Mouse (Mus musculus) kidney, postnatal 0 days (tissue): Measurements from ENCODE around the gene Gm37240. TPM values are rescaled to one million over a fixed set of nuclear protein-coding genes. Genes with fewer than 3 reads are reported as not detected.
"Not testable (repeated sequence)": the region's sequence is repeated elsewhere in the genome, so short reads cannot be mapped to it uniquely, and the experiment has no call there.

Experiments
- ATAC-seq: fragments of 200-750 bp; cut with Nextera tagmentation; replicated peaks from 2 replicates; pipeline ENCODE4 v1.8.0; 2017; ENCODE audit warnings: low read depth, moderate number of reproducible peaks, moderate TSS enrichment, moderate library complexity; ENCODE audit not compliant: low FRiP score
- DNase-seq: peaks from one replicate; pipeline ENCODE4 v3.0.0-alpha.2; 2016; ENCODE audit warnings: low spot score
- H3K27ac ChIP-seq: fragments of 300-500 bp; sonication (generic); 2 replicates; pipeline ENCODE4 v1.5.1; 2014; ENCODE audit warnings: mild to moderate bottlenecking
- H3K27me3 ChIP-seq: fragments of 300-500 bp; sonication (generic); 2 replicates; pipeline ENCODE4 v1.6.1; 2014; ENCODE audit warnings: low read length, mixed read lengths; ENCODE audit not compliant: insufficient read depth
- H3K36me3 ChIP-seq: fragments of 300-500 bp; sonication (generic); 2 replicates; pipeline ENCODE4 v1.6.1; 2014; ENCODE audit warnings: low read length, mixed read lengths; ENCODE audit not compliant: insufficient read depth
- H3K4me1 ChIP-seq: fragments of 300-500 bp; sonication (generic); replicated peaks from 2 replicates; pipeline ENCODE4 v1.6.1; 2014; ENCODE audit warnings: antibody characterized with exemption, low read length, mixed read lengths; ENCODE audit not compliant: insufficient read depth
- H3K4me2 ChIP-seq: fragments of 300-500 bp; sonication (generic); 2 replicates; pipeline ENCODE4 v1.6.1; 2014; ENCODE audit warnings: mild to moderate bottlenecking, low read length, moderate library complexity, mixed read lengths
- H3K4me3 ChIP-seq: fragments of 300-500 bp; sonication (generic); replicated peaks from 2 replicates; pipeline ENCODE4 v1.5.1; 2014; ENCODE audit warnings: low read depth, low read length
- H3K9ac ChIP-seq: fragments of 300-500 bp; sonication (generic); 2 replicates; pipeline ENCODE4 v1.6.1; 2014; ENCODE audit warnings: low read depth, low read length
- H3K9me3 ChIP-seq: fragments of 300-500 bp; sonication (generic); replicated peaks from 2 replicates; pipeline ENCODE4 v1.6.1; 2016; ENCODE audit warnings: low read length, inconsistent platforms, mixed read lengths
- CTCF ChIP-seq: IDR thresholded peaks from 2 replicates; pipeline ENCODE4 v1.5.1; 2016; ENCODE audit warnings: antibody characterized with exemption, low read depth, mild to moderate bottlenecking, moderate library complexity
- WGBS: fragments of 180-500 bp; shearing (Covaris S2); extraction: QIAGEN DNeasy Blood & Tissue Kit; methylation state at CpG from one replicate; pipeline ENCODE4 v1.1.7; 2014; 5-methylcytosine and 5-hydroxymethylcytosine counted together
- polyA plus RNA-seq: library from polyadenylated mRNA; unstranded; fragments of >200 nt; fragmentation: Nextera tagmentation; extraction: Ambion mirVana; gene quantifications from 2 replicates; pipeline ENCODE4 v1.2.1, GENCODE M21; 2015

Gene Gm37240
- polyA plus RNA-seq, 1 experiment from 2014 or later: 10.8 TPM

- peak overlapping the region; percentile 37; the same call in 1 of the 2 replicates for H3K4me2 ChIP-seq
- no peak overlapping the region for H3K4me3 ChIP-seq
- 0 out of 2 replicates have a peak, but pooled peaks cover 6% of the 10 kb centered on the region for H3K4me1 ChIP-seq
- H3K9ac ChIP-seq: no peak overlapping the region
- H3K36me3 ChIP-seq: no peaks in the 10 kb centered on the region
- 68% methylated on average over 12 of the region's 12 CpGs for WGBS
- H3K27ac ChIP-seq: no peak overlapping the region
- TF ChIP-seq CTCF: no peak
- ATAC-seq: no peak
- no peaks in the 10 kb centered on the region for H3K27me3 ChIP-seq
- H3K9me3 ChIP-seq: no peaks in the 10 kb centered on the region
- no peak for DNase-seq
Observed at GRCm38 (mm10) chr3:84652643-84653556, 1234.4 kb downstream of the Gm37240 start.

GRCm38 (mm10) chr3:84649578-84650327 lies 1237.6 kb downstream of the Gm37240 start:
- ATAC-seq (no peak), DNase-seq (no peak)
- Histone ChIP-seq H3K4me1 (0 out of 2 replicates have a peak, but pooled peaks cover 6% of the 10 kb centered on the region), H3K4me3 (no peak overlapping the region), H3K27me3 (no peaks in the 10 kb centered on the region), H3K9ac (no peak overlapping the region), H3K36me3 (no peaks in the 10 kb centered on the region), H3K9me3 (no peaks in the 10 kb centered on the region), H3K4me2 (no peak overlapping the region), H3K27ac (no peak overlapping the region)
- 86% methylated on average over 12 of the region's 12 CpGs for WGBS
- no peak for TF ChIP-seq CTCF

- not testable (repeated sequence) for H3K4me1 ChIP-seq, H3K27me3 ChIP-seq, H3K4me3 ChIP-seq, H3K4me2 ChIP-seq, DNase-seq, H3K9me3 ChIP-seq, H3K36me3 ChIP-seq, ATAC-seq, H3K27ac ChIP-seq, H3K9ac ChIP-seq
- WGBS: 81% methylated on average over 4 of the region's 4 CpGs
Observed at GRCm38 (mm10) chr3:84648069-84648468, 1239.2 kb downstream of the Gm37240 start.

GRCm38 (mm10) chr3:84647616-84648015 lies 1239.7 kb downstream of the Gm37240 start:
- Histone ChIP-seq H3K9ac (no peak overlapping the region), H3K36me3 (no peaks in the 10 kb centered on the region), H3K9me3 (no peaks in the 10 kb centered on the region), H3K27me3 (no peaks in the 10 kb centered on the region), H3K27ac (no peak overlapping the region), H3K4me2 (no peak overlapping the region), H3K4me3 (no peak overlapping the region), H3K4me1 (no peaks in the 10 kb centered on the region)
- ATAC-seq (no peak), DNase-seq (no peak)
- TF ChIP-seq CTCF: no peak
- WGBS: 46% methylated on average over 4 of the region's 4 CpGs

GRCm38 (mm10) chr3:84646331-84646845 lies 1240.9 kb downstream of the Gm37240 start:
- H3K27me3 ChIP-seq: no peaks in the 10 kb centered on the region
- TF ChIP-seq CTCF: no peak
- no peak overlapping the region for H3K4me3 ChIP-seq
- ATAC-seq (no peak), DNase-seq (no peak)
- 73% methylated on average over 8 of the region's 8 CpGs for WGBS
- H3K9me3 ChIP-seq: no peaks in the 10 kb centered on the region
- H3K27ac ChIP-seq: no peak overlapping the region
- H3K9ac ChIP-seq: no peak overlapping the region
- H3K4me2 ChIP-seq: no peak overlapping the region
- H3K36me3 ChIP-seq: no peaks in the 10 kb centered on the region
- H3K4me1 ChIP-seq: no peaks in the 10 kb centered on the region

- no peak for ATAC-seq
- Histone ChIP-seq H3K4me3 (no peak overlapping the region), H3K4me2 (no peak overlapping the region), H3K27me3 (no peaks in the 10 kb centered on the region), H3K4me1 (no peaks in the 10 kb centered on the region), H3K9ac (no peak overlapping the region), H3K27ac (no peak overlapping the region), H3K36me3 (no peaks in the 10 kb centered on the region), H3K9me3 (no peaks in the 10 kb centered on the region)
- DNase-seq: no peak
- TF ChIP-seq CTCF: no peak
- 60% methylated on average over 3 of the region's 3 CpGs for WGBS
Observed at GRCm38 (mm10) chr3:84646007-84646290, 1241.4 kb downstream of the Gm37240 start.
